In genomic region chr7:99797911-99798647, GRCm38 (mm10) we compare ENCODE assay signal across 8 mouse cellular contexts. TPM values are rescaled to one million over a fixed set of nuclear protein-coding genes. Genes with fewer than 3 reads are reported as not detected.
A peak's percentile ranks its signal among the peaks of the same experiment; 100 is the strongest.
DNase-seq lines count a peak whose midpoint lies in the region; ATAC-seq and TF ChIP-seq lines count a peak whose summit lies in the region.

No protein-coding gene starts in this region.

- no peak for TF ChIP-seq EP300 in liver, postnatal 0 days (IDR thresholded peaks at IDR 0.05; ENCODE audit: low read depth)

- no peak overlapping the region for H3K4me3 ChIP-seq in forebrain, embryonic 14.5 days (ENCODE audit: low read depth, low read length)
- H3K4me3 ChIP-seq in liver, postnatal 0 days (ENCODE audit: low read depth, low read length) = no peak overlapping the region

- 31% methylated on average over 6 of the region's 6 CpGs for WGBS in forebrain, embryonic 14.5 days
- WGBS in liver, postnatal 0 days (ENCODE audit: insufficient replicate concordance) = 37% methylated on average over 6 of the region's 6 CpGs

- peak; percentile 49 to 66 for DNase-seq in adrenal gland, adult 18-20 months (ENCODE audit: low spot score in 2 of 2)
- DNase-seq in adrenal gland, postnatal 25 days = no peak
- DNase-seq in CD4-positive helper T cell, adult 2 months (ENCODE audit: low read depth, low spot score) = peak; percentile 77
- peak; percentile 88 for DNase-seq in c-Kit-positive CD71-positive TER-119-negative erythroid progenitor cells, embryonic 14.5 days (ENCODE audit: low read depth)
- peak; percentile 94 for DNase-seq in forebrain, embryonic 14.5 days (ENCODE audit: low spot score)
- peak; percentile 76 for DNase-seq in kidney, postnatal 14 days
- DNase-seq in liver, postnatal 0 days = peak; percentile 41
- peak; percentile 95 for DNase-seq in retina, embryonic 14.5 days (ENCODE audit: low spot score)

- TF ChIP-seq CTCF in liver, postnatal 0 days (IDR thresholded peaks at IDR 0.05; ENCODE audit: low read depth) = peak; percentile 85

- peaks cover 11% of the 10 kb centered on the region for H3K4me1 ChIP-seq in forebrain, embryonic 14.5 days (ENCODE audit: control insufficient read depth, insufficient read depth, low read length)
- H3K4me1 ChIP-seq in liver, postnatal 0 days (ENCODE audit: insufficient read depth) = peaks cover 10% of the 10 kb centered on the region

- no peak overlapping the region for H3K27ac ChIP-seq in forebrain, embryonic 14.5 days (ENCODE audit: low read depth, low read length)
- H3K27ac ChIP-seq in liver, postnatal 0 days (ENCODE audit: low read depth) = no peak overlapping the region

- ATAC-seq in forebrain, embryonic 14.5 days = peak; percentile 75
- 0 out of 2 replicates have a peak, but pooled peaks have one; percentile 36 for ATAC-seq in liver, postnatal 0 days

- H3K36me3 ChIP-seq in forebrain, embryonic 14.5 days (ENCODE audit: control insufficient read depth, insufficient read depth, low read length) = no peaks in the 10 kb centered on the region
- no peaks in the 10 kb centered on the region for H3K36me3 ChIP-seq in liver, postnatal 0 days (replicated peaks; ENCODE audit: insufficient read depth, low read length)

- H3K4me2 ChIP-seq in forebrain, embryonic 14.5 days (ENCODE audit: low read length) = no peak overlapping the region
- no peak overlapping the region for H3K4me2 ChIP-seq in liver, postnatal 0 days (ENCODE audit: low read depth, low read length)

- H3K27me3 ChIP-seq in forebrain, embryonic 14.5 days (replicated peaks; ENCODE audit: control insufficient read depth, insufficient read depth, low read length) = no peaks in the 10 kb centered on the region
- H3K27me3 ChIP-seq in liver, postnatal 0 days (ENCODE audit: insufficient read depth, low read length) = 0 out of 2 replicates have a peak, but pooled peaks cover 9% of the 10 kb centered on the region

- H3K9ac ChIP-seq in forebrain, embryonic 14.5 days (ENCODE audit: low read length) = no peak overlapping the region
- H3K9ac ChIP-seq in liver, postnatal 0 days (replicated peaks) = no peak overlapping the region

- H3K9me3 ChIP-seq in forebrain, embryonic 14.5 days (replicated peaks; ENCODE audit: control insufficient read depth, low read length) = no peaks in the 10 kb centered on the region
- H3K9me3 ChIP-seq in liver, postnatal 0 days (ENCODE audit: low read length) = no peaks in the 10 kb centered on the region

RNA-seq across cellular contexts. Expression of gene Neu3, which starts 30.1 kb away (rescaled TPM):
- total RNA-seq in adrenal gland, adult 18-20 months (2021) = 1 to 10 TPM; 1.9 to 2.4 TPM
- total RNA-seq in adrenal gland, postnatal 25 days (2021) = 1.6 and 2.7 TPM in 2 replicates
- polyA plus RNA-seq in forebrain, embryonic 14.5 days (2014; fragmentation: Nextera tagmentation; extraction: Ambion mirVana) = 0.78 and 0.81 TPM in 2 replicates
- 2.4 and 2.9 TPM in 2 replicates for polyA plus RNA-seq in liver, postnatal 0 days (2015; fragmentation: Nextera tagmentation; extraction: Ambion mirVana)

RNA-seq across cellular contexts. Expression of gene Olfr521, which starts 34.8 kb away (rescaled TPM):
- total RNA-seq in adrenal gland, adult 18-20 months (2021) = not detected
- total RNA-seq in adrenal gland, postnatal 25 days (2021) = not detected in 2 replicates
- not detected in 2 replicates for polyA plus RNA-seq in forebrain, embryonic 14.5 days (2014; fragmentation: Nextera tagmentation; extraction: Ambion mirVana)
- not detected in 2 replicates for polyA plus RNA-seq in liver, postnatal 0 days (2015; fragmentation: Nextera tagmentation; extraction: Ambion mirVana)
